Mouse (Mus musculus) heart, adult 2 months (tissue): ENCODE results near the gene Elovl6. TPM values are rescaled to one million over a fixed set of nuclear protein-coding genes. Genes with fewer than 3 reads are reported as not detected.

Experiments used
- DNase-seq, 2 experiments: peaks; one replicate each; pipeline ENCODE4 v3.0.0; 2021
- H3K27ac ChIP-seq: fragments of 200-600 bp; 2 replicates; pipeline ENCODE4 v1.8.1; 2022
- H3K27me3 ChIP-seq: fragments of 200-500 bp; 2 replicates; pipeline ENCODE4 v1.6.1; 2012; ENCODE audit warnings: mild to moderate bottlenecking, low read length, inconsistent platforms, mixed read lengths; ENCODE audit not compliant: control insufficient read depth, insufficient read depth
- H3K36me3 ChIP-seq: fragments of 200-500 bp; 2 replicates; pipeline ENCODE4 v1.6.1; 2012; ENCODE audit warnings: low read length, inconsistent platforms; ENCODE audit not compliant: control insufficient read depth, insufficient read depth
- H3K4me1 ChIP-seq: fragments of 200-500 bp; 2 replicates; pipeline ENCODE4 v1.6.1; 2011; ENCODE audit warnings: low read length; ENCODE audit not compliant: control insufficient read depth, insufficient read depth
- H3K4me3 ChIP-seq: fragments of 200-600 bp; 2 replicates; pipeline ENCODE4 v1.8.1; 2022
- H3K79me2 ChIP-seq: fragments of 200-500 bp; replicated peaks from 2 replicates; pipeline ENCODE4 v1.6.1; 2012; ENCODE audit warnings: mild to moderate bottlenecking, inconsistent platforms, low read length, moderate library complexity, mixed read lengths; ENCODE audit not compliant: control insufficient read depth, insufficient read depth
- H3K9ac ChIP-seq: fragments of 200-500 bp; 2 replicates; pipeline ENCODE4 v1.6.1; 2012; ENCODE audit warnings: low read depth, mild to moderate bottlenecking, control low read depth, inconsistent platforms, low read length, mixed read lengths
- CTCF ChIP-seq: fragments of 200-600 bp; IDR thresholded peaks from 2 replicates; pipeline ENCODE4 v1.8.1; 2022; ENCODE audit warnings: antibody characterized with exemption, mild to moderate bottlenecking, moderate library complexity
- EP300 ChIP-seq: fragments of 200-500 bp; IDR thresholded peaks from 2 replicates; pipeline ENCODE4 v1.6.1; 2011; ENCODE audit warnings: low read depth, low read length, control low read depth; ENCODE audit not compliant: insufficient read depth
- POLR2A ChIP-seq: fragments of 200-500 bp; IDR thresholded peaks from 2 replicates; pipeline ENCODE4 v1.6.1; 2011; ENCODE audit warnings: mild to moderate bottlenecking, low read depth, low read length, control low read depth; ENCODE audit not compliant: insufficient read depth
- WGBS: fragments of 180-500 bp; shearing (Covaris S2); methylation state at CpG from one replicate; pipeline ENCODE4 v1.1.7; 2018; 5-methylcytosine and 5-hydroxymethylcytosine counted together
- intact Hi-C: fragments of 180-260 bp; cut with DNase I; formaldehyde crosslinking; loops from one replicate; pipeline ENCODE4 v1.15.1; 2025
- microRNA-seq, 2 experiments: library from miRNA; unstranded; fragments of <30 nt; microRNA quantifications; one replicate each; pipeline ENCODE4 v1.2.0; 2021
- polyA plus RNA-seq: library from polyadenylated mRNA; depleted of rRNA; stranded (reverse); fragments of >200 nt; gene quantifications from 2 replicates; pipeline ENCODE4 v1.2.3, GENCODE M21; 2012; rRNA removed
- total RNA-seq, 2 experiments: library from RNA; stranded (reverse); gene quantifications; 2 replicates each; pipeline ENCODE4 v1.2.3; 2021

Elovl6 gene
- total and polyA plus RNA-seq, 3 experiments, result 1.3 to 19.8 (median 1.7) TPM

DNA sequence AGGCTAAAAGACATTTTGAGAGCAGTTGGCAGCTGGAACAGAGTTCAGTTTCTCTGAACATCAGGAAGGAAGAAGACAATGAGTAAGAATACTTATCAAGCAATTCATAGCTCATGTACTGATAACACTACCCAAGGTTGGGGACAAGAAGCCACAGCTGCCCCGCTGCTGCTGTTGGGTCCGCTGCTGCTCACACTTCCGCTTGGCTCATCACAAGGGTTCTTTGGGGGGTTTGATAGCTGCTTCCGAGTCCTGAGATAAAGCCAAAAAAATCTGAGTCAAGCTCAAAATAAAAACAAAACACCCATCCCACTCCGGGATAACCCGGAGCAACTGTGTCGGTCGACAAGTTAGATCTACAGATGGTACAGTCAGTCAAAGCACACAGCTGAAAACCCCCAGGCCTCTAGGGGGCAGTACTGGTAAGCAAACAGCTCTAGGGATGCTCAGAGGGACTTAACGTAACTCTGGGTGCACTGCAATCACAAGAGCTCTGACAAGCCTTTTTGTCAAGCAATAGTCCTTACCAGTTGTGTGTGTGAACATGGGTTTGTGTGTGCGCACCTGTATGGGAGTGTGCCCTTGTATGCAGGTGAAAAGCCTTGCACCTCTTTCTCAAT is 151.0 kb downstream of the Elovl6 start:
- Histone ChIP-seq H3K4me1 (no peaks in the 10 kb centered on the region), H3K27ac (no peak overlapping the region), H3K9ac (no peak overlapping the region), H3K79me2 (no peaks in the 10 kb centered on the region), H3K27me3 (no peaks in the 10 kb centered on the region), H3K36me3 (no peaks in the 10 kb centered on the region), H3K4me3 (no peak overlapping the region)
- 59% methylated on average over 10 of the region's 10 CpGs for WGBS
- TF ChIP-seq POLR2A, result no peak
- peak; percentile 51 for TF ChIP-seq CTCF
- DNase-seq, result no peak
- intact Hi-C loops, result loop anchor here (5.0 kb wide), 1 partner anchor 151 kb away; the partner anchor contains the start of gene Elovl6

GRCm38 (mm10) chr3:129686196-129686595 is 154.0 kb downstream of the Elovl6 start:
- TF ChIP-seq CTCF, result no peak
- Histone ChIP-seq H3K9ac (no peak overlapping the region), H3K27ac (no peak overlapping the region), H3K36me3 (no peaks in the 10 kb centered on the region), H3K79me2 (no peaks in the 10 kb centered on the region), H3K27me3 (no peaks in the 10 kb centered on the region), H3K4me3 (no peak overlapping the region), H3K4me1 (no peaks in the 10 kb centered on the region)
- intact Hi-C loops, result loop anchor here (2.0 to 5.0 kb wide), 2 partner anchors 165 to 264 kb away; no protein-coding TSS in a partner anchor
- no peak for DNase-seq
- WGBS, result 85% methylated on average over 12 of the region's 12 CpGs

DNA sequence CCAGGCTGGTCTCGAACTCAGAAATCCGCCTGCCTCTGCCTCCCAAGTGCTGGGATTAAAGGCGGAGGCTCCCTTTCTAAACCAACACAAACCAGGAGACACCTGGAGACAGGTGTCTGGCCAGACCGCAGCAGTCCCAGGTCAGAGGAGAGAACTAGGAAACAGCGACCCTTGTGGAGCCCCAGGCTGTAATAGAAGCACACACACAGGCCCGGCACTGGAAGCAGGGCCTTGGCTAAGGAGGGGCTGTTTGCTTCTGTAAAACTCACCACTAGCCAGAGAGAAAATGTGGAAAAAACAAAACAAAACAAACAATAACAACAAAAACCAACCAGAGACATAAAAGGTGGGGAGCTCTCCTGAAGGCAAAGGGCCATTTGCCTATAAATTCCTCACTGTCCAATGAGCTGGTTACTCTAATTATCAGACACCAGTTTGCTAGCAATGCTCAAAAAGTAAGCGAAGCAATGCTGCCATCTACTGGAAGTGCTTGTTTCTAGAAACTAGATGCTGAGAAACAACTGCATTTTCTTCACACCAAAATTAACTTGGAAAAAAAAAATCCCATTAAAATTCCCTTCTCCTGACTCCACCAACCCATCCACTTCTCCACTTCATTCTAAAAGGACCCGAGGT is 154.7 kb downstream of the Elovl6 start:
- 55% methylated on average over 8 of the region's 8 CpGs for WGBS
- intact Hi-C loops, result loop anchor here (1.0 to 5.0 kb wide), 3 partner anchors 166 to 383 kb away; no protein-coding TSS in a partner anchor
- no peak overlapping the region for H3K4me3 ChIP-seq
- no peak overlapping the region for H3K27ac ChIP-seq
- peak in 1 of 2 experiments; percentile 16 for DNase-seq
- no peak for TF ChIP-seq EP300
- peak; percentile 83 for TF ChIP-seq CTCF
- H3K36me3 ChIP-seq, result no peaks in the 10 kb centered on the region
- H3K79me2 ChIP-seq, result no peaks in the 10 kb centered on the region
- no peaks in the 10 kb centered on the region for H3K27me3 ChIP-seq
- no peaks in the 10 kb centered on the region for H3K4me1 ChIP-seq
- no peak overlapping the region for H3K9ac ChIP-seq

- WGBS, result 72% methylated on average over 5 of the region's 5 CpGs
- intact Hi-C loops, result loop anchor here (1.0 to 5.0 kb wide), 3 partner anchors 167 to 383 kb away; no protein-coding TSS in a partner anchor
- Histone ChIP-seq H3K27me3 (no peaks in the 10 kb centered on the region), H3K27ac (no peak overlapping the region), H3K79me2 (no peaks in the 10 kb centered on the region), H3K4me1 (no peaks in the 10 kb centered on the region), H3K4me3 (no peak overlapping the region), H3K36me3 (no peaks in the 10 kb centered on the region), H3K9ac (no peak overlapping the region)
- TF ChIP-seq POLR2A, result no peak
- TF ChIP-seq CTCF, result no peak
- TF ChIP-seq EP300, result no peak
- no peak for DNase-seq
These were observed 155.3 kb downstream of the Elovl6 start for GRCm38 (mm10) chr3:129687429-129687828.

Small RNAs within 50 kb of the gene (microRNA-seq; reads per million reads assigned to microRNA genes)
- gene Gm24515, result 0 reads per million in 2 experiments

Other genes with a start within 250 kb of the Elovl6 start
- 1 to 10 TPM; 5.9 to 6.2 TPM for gene Enpep, start 199.6 kb upstream of the Elovl6 start, total RNA-seq
- gene Enpep, start 199.6 kb upstream of the Elovl6 start, polyA plus RNA-seq, result 5.1 and 9.7 TPM in 2 replicates
- gene Egf, start 223.0 kb downstream of the Elovl6 start, total RNA-seq, result 1 to 10 TPM; 1.3 to 3.1 TPM
- gene Egf, start 223.0 kb downstream of the Elovl6 start, polyA plus RNA-seq, result 5.4 and 12.9 TPM in 2 replicates